ENCODE assay signal across 18 mouse cellular contexts in genomic region chr1:190669099-190669498, GRCm38 (mm10).
DNase-seq lines count a peak whose midpoint lies in the region; ATAC-seq lines count a peak whose summit lies in the region.
"Had no signal": no experiment of that assay in that cellular context is flagged by ENCODE, and none has a peak within 500 bp of the region (broad histone marks: within the 10 kb centered on the region; RNA-seq: fewer than 3 reads in every experiment).

No protein-coding gene starts in this region.

- H3K4me1 ChIP-seq in heart, embryonic 15.5 days (replicated peaks): peaks cover 21% of the 10 kb centered on the region

- H3K4me2 ChIP-seq in heart, embryonic 15.5 days: no peak overlapping the region
- H3K4me2 ChIP-seq: hindbrain, embryonic 15.5 days; midbrain, embryonic 12.5 days had no signal

- no peak overlapping the region for H3K4me3 ChIP-seq in heart, embryonic 15.5 days
- H3K4me3 ChIP-seq: hindbrain, embryonic 15.5 days; layer of hippocampus, adult 2 months; midbrain, embryonic 12.5 days had no signal

- no peaks in the 10 kb centered on the region for H3K27me3 ChIP-seq in heart, embryonic 15.5 days
- H3K27me3 ChIP-seq: hindbrain, embryonic 15.5 days had no signal

- peak; percentile 68; the same call in 1 of the 2 replicates for ATAC-seq in heart, embryonic 15.5 days (replicated peaks; ENCODE audit: insufficient number of reproducible peaks, insufficient read depth, low FRiP score, low read depth)
- ATAC-seq in inflammation-experienced regulatory T-cells, adult 6 months: no peak
- ATAC-seq: forebrain, embryonic 16.5 days had no signal

- 52% methylated on average over 10 of the region's 10 CpGs for WGBS in heart, embryonic 15.5 days

- H3K27ac ChIP-seq in heart, embryonic 15.5 days: peak overlapping the region; percentile 84
- H3K27ac ChIP-seq: hindbrain, embryonic 15.5 days; layer of hippocampus, adult 2 months; liver, embryonic 14.5 days; midbrain, embryonic 12.5 days had no signal

- peak; percentile 31 to 41 for DNase-seq in cerebellum, postnatal 25 days
- DNase-seq in cerebellum, adult 9-10 months: no peak
- peak; percentile 32 for DNase-seq in testis, postnatal 10 days (ENCODE audit: low spot score)
- DNase-seq in testis, postnatal 14 days (ENCODE audit: low spot score): no peak
- DNase-seq in layer of hippocampus, postnatal 14 days (ENCODE audit: low spot score in 2 of 2): no peak
- DNase-seq in ovary, postnatal 36 days (ENCODE audit: low spot score): no peak
- DNase-seq: adrenal gland, adult 2 months; cerebellum, adult 9-11 months; gastrocnemius, postnatal 36 days; right cerebral cortex, postnatal 25 days; thymus, postnatal 25 days had no signal

- no peak overlapping the region for H3K9ac ChIP-seq in heart, embryonic 15.5 days
- H3K9ac ChIP-seq: hindbrain, embryonic 15.5 days; liver, embryonic 14.5 days; midbrain, embryonic 12.5 days had no signal

- no peaks in the 10 kb centered on the region for H3K36me3 ChIP-seq in heart, embryonic 15.5 days
- H3K36me3 ChIP-seq: hindbrain, embryonic 15.5 days; midbrain, embryonic 12.5 days had no signal

- H3K9me3 ChIP-seq in heart, embryonic 15.5 days (replicated peaks): no peaks in the 10 kb centered on the region
- H3K9me3 ChIP-seq: hindbrain, embryonic 15.5 days; midbrain, embryonic 12.5 days had no signal

Comparison
In these comparisons a context has a peak if more than half of its experiments do, and no peak if none do; other contexts are left out.
1. DNase-seq: peak in cerebellum, postnatal 25 days (2 of 2) and testis, postnatal 10 days (single experiment); none in cerebellum, adult 9-10 months (single experiment), testis, postnatal 14 days (single experiment), layer of hippocampus, postnatal 14 days (0 of 2) and ovary, postnatal 36 days (single experiment).